ENCODE assay signal across 19 mouse cellular contexts in genomic region chr17:14663366-14663765, GRCm38 (mm10). TPM values are rescaled to one million over a fixed set of nuclear protein-coding genes. Genes with fewer than 3 reads are reported as not detected.
DNase-seq lines count a peak whose midpoint lies in the region; TF ChIP-seq lines count a peak whose summit lies in the region.
"Had no signal": no experiment of that assay in that cellular context is flagged by ENCODE, and none has a peak within 500 bp of the region (broad histone marks: within the 10 kb centered on the region; RNA-seq: fewer than 3 reads in every experiment).

No protein-coding gene starts in this region.

- H3K27me3 ChIP-seq in cerebellum, adult 2 months (ENCODE audit: control insufficient read depth, insufficient read depth, low read length) = no peaks in the 10 kb centered on the region
- H3K27me3 ChIP-seq: embryonic facial prominence, embryonic 12.5 days; forebrain, embryonic 12.5 days had no signal

- H3K4me1 ChIP-seq in cerebellum, adult 2 months (ENCODE audit: control insufficient read depth, insufficient read depth, low read length) = 0 out of 2 replicates have a peak, but pooled peaks cover 6% of the 10 kb centered on the region
- H3K4me1 ChIP-seq: embryonic facial prominence, embryonic 10.5 days; embryonic facial prominence, embryonic 12.5 days; forebrain, embryonic 10.5 days; forebrain, embryonic 12.5 days had no signal

- no peak overlapping the region for H3K27ac ChIP-seq in cerebellum, adult 2 months (ENCODE audit: insufficient read depth, low read length)
- H3K27ac ChIP-seq: embryonic facial prominence, embryonic 10.5 days; embryonic facial prominence, embryonic 12.5 days; forebrain, embryonic 10.5 days; forebrain, embryonic 12.5 days had no signal

- DNase-seq in cerebellum, adult 2 months = peak; percentile 17 to 49
- DNase-seq in cerebellum, adult 18-20 months = no peak
- DNase-seq in cerebellum, postnatal 14 days = peak; percentile 13 to 25
- no peak for DNase-seq in cerebellum, adult 11-12 months
- peak; percentile 35 for DNase-seq in left cerebral cortex, postnatal 4 days
- DNase-seq in left cerebral cortex, postnatal 10 days (ENCODE audit: extremely low spot score in 1 of 2, low spot score in 2 of 2) = no peak
- no peak for DNase-seq in kidney, postnatal 10 days
- DNase-seq: adrenal gland, adult 8-10 months; adrenal gland, postnatal 14 days; adrenal gland, postnatal 36 days; cerebellum, adult 11 months; cerebellum, adult 9-10 months had no signal

- TF ChIP-seq CTCF in cerebellum, adult 2 months (IDR thresholded peaks at IDR 0.05; ENCODE audit: borderline replicate concordance, insufficient read depth, low read depth, low read length) = no peak

- H3K4me3 ChIP-seq in cerebellum, adult 2 months (replicated peaks; ENCODE audit: insufficient read depth, low read depth, low read length) = no peak overlapping the region
- H3K4me3 ChIP-seq: embryonic facial prominence, embryonic 10.5 days; embryonic facial prominence, embryonic 12.5 days; erythroblast, embryonic 14.5 days; forebrain, embryonic 10.5 days; forebrain, embryonic 12.5 days had no signal

- TF ChIP-seq POLR2A in cerebellum, adult 2 months (IDR thresholded peaks at IDR 0.05; ENCODE audit: borderline replicate concordance, insufficient read depth, low read length) = no peak

- 13% methylated on average over 5 of the region's 5 CpGs for WGBS in cerebellum, adult 2 months

- intact Hi-C loops in left cerebral cortex, postnatal 4 days (cut with DNase I) = no loop called here
- intact Hi-C loops in left cerebral cortex, postnatal 10 days (cut with DNase I) = no loop called here

RNA-seq across cellular contexts. Expression of gene Thbs2, which starts 30.7 kb away (rescaled TPM):
- 4.4 and 4.6 TPM in 2 replicates for polyA plus RNA-seq in cerebellum, adult 2 months (2012; rRNA removed)
- total RNA-seq in left cerebral cortex, postnatal 4 days (2021) = 1 to 10 TPM; 5.5 to 5.6 TPM
- total RNA-seq in left cerebral cortex, postnatal 10 days (2021) = 1 to 10 TPM; 7.5 to 7.9 TPM
- total RNA-seq: MEL had no signal
- polyA plus RNA-seq: activated CD4-positive, CD25-positive, alpha-beta regulatory T cell, adult 4 months; erythroblast, embryonic 14.5 days had no signal

Comparison
In these comparisons a context has a peak if more than half of its experiments do, and no peak if none do; other contexts are left out.
1. DNase-seq: peak in cerebellum, adult 2 months (2 of 2), cerebellum, postnatal 14 days (2 of 2) and left cerebral cortex, postnatal 4 days (single experiment); none in cerebellum, adult 18-20 months (0 of 2), cerebellum, adult 11-12 months (single experiment), left cerebral cortex, postnatal 10 days (0 of 2) and kidney, postnatal 10 days (single experiment).